Mouse (Mus musculus): ENCODE results near the gene Igfl3.

The Igfl3 gene

DNA sequence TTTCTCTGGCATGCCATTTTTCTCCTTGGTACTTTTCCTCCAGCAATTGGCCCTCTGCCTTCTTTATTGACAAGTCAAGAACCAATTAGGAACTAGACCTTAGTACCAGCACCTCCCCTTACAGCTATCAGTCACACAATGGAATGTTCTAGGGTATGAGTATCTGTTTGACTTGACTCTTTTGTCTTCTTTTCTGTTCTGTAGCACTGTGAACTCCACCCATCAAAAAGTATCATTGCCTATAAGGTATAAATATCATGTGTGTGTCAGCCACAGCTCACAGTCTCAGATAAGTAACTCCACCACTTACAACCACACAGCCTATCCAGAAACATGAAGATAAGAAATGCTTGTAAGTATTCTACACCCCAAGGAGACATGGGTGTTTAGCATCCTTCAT, at the start of gene Igfl3:
Igfl3 (plus strand) TSS at position 301 of the 400 bp plus-strand sequence.
- no peak for DNase-seq (ENCODE audit: low spot score in 2 of 2)

DNA sequence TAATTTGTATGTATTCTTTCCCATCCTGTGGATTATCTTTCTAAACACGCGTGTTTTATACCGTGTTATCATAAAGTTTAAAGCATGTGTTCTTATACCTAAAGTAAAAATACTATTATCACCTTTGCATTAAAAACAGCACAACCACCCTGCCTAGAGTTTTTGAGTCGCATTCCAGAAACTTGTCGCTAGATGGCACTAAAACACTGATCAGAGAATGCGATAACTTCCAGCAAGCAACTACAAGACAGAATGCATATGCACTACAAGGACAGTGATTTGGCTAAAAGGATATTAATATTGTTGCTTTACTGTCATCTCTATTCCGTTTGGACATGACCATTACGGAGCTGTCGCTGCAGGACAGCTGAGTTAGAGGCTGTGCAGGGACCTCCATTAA, 34.6 kb downstream of the Igfl3 start:
- no peak for DNase-seq (ENCODE audit: low spot score in 2 of 2)

DNA sequence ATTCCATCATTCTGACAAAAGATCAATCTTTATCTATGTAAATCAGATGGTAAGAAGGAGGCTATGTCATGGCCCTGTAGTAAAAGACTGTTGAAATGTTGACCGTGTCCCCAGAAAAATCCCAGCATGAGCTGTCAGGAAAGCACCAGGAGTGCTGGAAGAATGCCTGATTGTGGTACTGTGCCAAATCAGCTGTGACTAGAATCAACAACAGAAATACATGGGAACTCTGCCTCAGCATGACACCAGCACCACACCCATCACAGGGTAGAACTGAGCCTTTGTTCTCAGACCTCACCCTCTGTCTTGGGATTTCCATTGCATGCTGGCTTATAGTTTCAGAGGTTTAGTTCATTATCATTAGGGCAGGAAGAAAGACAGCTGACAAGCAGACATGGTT, 38.4 kb downstream of the Igfl3 start:
- DNase-seq (ENCODE audit: low spot score in 2 of 2), result no peak
